Mouse (Mus musculus) layer of hippocampus, adult 2 months (tissue): ENCODE data around the gene Ifnar2. TPM values are rescaled to one million over a fixed set of nuclear protein-coding genes. Genes with fewer than 3 reads are reported as not detected.

Source experiments
- DNase-seq, 2 experiments: peaks; one replicate each; pipeline ENCODE4 v3.0.0; 2022; ENCODE audit warnings: low spot score in 2 of 2
- H3K27ac ChIP-seq: fragments of 200-600 bp; 2 replicates; pipeline ENCODE4 v1.8.1; 2022
- H3K4me3 ChIP-seq: fragments of 200-600 bp; 2 replicates; pipeline ENCODE4 v1.8.1; 2022; ENCODE audit warnings: mild to moderate bottlenecking
- CTCF ChIP-seq: fragments of 200-600 bp; conservative IDR thresholded peaks from 2 replicates; pipeline ENCODE4 v1.8.1; 2022; ENCODE audit warnings: antibody characterized with exemption, mild to moderate bottlenecking, moderate library complexity
- total RNA-seq, 2 experiments: library from RNA; stranded (reverse); gene quantifications; 2 replicates each; pipeline ENCODE4 v1.2.3; 2021

The Ifnar2 gene
- total RNA-seq, 2 experiments from 2014 or later = 19.8 to 25.5 TPM

DNA sequence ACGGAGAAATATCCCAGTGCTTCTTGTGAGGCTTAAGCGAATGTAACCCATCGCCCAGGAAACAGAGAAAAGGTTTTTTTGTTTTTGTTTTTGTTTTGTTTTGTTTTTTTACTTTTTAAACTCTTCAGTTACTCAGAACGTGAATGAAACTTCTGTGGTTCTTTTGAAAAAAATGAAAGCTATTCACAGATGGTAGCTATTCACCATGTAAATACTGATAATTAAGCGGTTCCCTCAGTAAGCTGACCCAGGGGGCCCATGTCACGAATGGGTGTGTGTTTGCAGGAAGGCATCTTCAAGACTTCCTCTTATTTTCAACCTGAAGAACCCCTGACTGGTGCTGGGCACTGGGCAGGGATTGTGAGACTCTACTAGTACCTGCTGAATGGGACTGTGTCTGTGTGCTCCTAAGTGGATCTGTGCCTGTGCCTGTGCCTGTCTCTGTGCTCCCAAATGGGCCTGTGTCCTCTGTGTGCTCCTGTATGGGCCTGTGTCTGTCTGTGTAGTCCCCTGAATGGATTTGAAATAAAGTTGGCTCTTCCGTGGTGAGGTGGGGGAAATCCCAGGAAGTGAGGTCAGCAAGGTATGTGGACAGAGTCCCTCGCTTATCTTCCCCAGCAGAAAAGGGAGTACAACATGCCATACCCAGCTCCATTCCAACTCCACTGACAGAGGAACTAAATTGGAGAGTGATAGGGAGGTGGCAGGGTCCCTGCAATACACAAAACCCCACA is 74.4 kb downstream of the Ifnar2 start:
- DNase-seq = no peak
- no peak for TF ChIP-seq CTCF
- Histone ChIP-seq H3K4me3 (no peak overlapping the region), H3K27ac (no peak overlapping the region)

DNA sequence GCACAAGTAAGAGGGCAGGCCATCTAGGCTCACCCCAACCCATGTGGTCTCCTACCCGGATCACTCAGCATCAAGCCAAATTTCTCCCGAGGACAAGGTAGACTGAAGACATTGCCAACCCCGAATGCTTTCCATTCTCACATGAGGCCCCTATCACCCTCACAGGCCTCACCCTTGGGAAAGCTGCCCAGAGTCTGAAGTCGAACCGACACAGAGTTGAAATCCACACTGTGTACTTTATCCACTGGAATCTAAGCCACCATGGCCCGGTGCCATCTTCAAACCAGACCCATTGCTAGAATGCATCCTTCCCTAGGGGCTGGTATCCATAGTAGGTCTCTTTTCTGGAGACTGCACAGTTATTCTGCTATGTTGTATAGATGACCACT is 74.9 kb downstream of the Ifnar2 start:
- no peak for TF ChIP-seq CTCF
- DNase-seq = no peak
- Histone ChIP-seq H3K4me3 (no peak overlapping the region), H3K27ac (no peak overlapping the region)

DNA sequence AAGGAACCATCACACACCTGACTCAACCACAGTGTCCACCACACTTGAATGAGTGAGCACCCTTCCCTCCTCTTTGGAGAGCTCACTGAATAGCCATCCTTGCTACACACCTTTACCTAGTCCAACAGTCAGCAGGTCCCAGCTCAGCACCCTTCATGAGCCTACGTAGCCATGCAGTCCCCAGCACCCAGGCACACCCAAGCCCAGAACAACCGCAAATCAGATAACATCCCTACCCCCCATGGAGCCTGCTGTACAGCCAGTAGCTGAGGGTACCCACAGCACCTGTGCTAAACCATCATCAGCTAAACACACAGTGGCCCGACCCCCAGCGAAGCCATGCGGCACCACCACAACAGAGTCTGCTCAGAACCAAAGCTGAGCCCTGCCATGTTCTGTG is 75.5 kb downstream of the Ifnar2 start:
- Histone ChIP-seq H3K4me3 (no peak overlapping the region), H3K27ac (no peak overlapping the region)
- TF ChIP-seq CTCF = no peak
- no peak for DNase-seq

DNA sequence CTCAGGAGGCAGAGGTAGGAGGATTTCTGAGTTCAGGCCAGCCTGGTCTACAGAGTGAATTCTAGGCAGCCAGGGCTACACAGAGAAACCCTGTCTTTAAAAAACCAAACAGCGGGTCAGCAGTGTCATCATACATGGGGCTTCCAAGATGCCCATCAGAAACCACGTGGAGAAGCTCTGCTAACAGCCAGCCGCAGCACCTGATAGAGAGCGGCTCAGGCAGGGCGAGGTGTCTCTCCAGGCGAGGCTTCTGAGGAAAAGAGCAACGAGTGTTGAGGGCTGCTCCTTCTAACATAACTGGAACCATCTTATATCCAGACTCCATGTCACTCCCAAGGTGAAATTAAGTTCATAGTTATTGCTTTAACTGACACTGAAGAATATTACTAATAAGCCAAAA is 76.3 kb downstream of the Ifnar2 start:
- TF ChIP-seq CTCF = no peak
- no peak for DNase-seq
- Histone ChIP-seq H3K4me3 (no peak overlapping the region), H3K27ac (no peak overlapping the region)

DNA sequence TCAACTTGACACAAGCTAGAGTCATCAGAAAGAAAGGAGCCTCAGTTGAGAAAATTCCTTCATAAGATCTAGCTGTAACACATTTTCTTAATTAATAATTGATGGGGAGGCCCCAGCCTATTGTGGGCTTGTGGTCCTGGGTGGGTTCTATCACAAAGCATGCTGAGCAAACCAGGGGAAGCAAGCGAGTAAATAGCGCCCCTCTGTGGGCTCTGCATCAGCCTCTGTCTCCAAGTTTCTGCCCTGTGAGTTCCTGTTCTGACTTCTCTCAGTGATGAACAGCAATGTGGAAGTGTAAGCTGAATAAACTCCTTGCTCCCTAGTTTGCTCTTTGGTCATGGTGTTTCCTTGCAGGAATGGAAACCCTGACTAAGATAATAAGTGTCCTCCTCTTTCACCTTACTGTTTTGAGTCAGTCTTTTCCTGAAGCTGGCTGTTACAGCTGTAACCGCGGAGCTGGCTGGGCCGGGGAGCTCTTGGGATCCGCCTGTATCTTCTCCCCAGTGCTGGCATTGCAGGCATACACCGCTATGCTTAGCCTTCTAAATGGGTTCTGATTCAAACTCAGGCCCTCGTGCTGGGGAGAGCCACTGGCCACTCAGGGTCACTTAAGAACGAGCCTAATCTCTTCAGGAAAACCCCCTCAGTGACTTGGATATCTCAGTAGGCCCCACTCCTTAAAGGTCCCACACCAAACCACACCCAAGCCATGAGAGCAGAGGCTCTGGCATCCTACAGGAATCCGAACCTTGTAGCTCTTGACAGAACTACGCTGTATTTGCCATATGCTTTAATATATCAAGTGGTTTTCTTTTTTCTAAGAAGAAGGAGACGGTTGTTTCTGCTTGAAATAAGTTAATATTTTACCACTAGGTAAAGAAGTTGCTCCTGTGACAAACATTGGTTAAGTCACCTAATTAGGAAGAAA is 77.8 kb downstream of the Ifnar2 start:
- Histone ChIP-seq H3K4me3 (no peak overlapping the region), H3K27ac (no peak overlapping the region)
- TF ChIP-seq CTCF = peak; percentile 18; the same call in 1 of the 2 replicates
- DNase-seq = no peak

DNA sequence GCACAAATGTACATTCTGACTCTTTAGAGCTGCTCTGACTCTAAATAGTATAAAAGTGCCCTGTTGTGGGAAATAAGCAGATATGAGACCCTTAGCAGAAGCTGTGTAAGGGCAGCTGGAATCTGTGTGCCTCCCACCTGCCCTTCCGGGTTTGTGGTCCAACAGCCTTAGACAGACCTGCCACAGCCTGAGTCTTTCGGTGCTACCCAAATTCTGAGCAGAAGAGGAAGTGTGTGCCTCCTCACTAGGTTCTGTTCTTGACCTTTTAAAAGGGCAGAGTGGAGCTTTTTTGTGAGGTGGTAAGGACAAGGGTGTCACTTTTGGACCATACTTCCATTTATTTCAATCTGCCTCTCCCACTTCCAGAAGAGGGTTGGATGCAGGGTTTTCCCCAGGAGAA is 79.4 kb downstream of the Ifnar2 start:
- Histone ChIP-seq H3K4me3 (no peak overlapping the region), H3K27ac (peak overlapping the region; percentile 48)
- TF ChIP-seq CTCF = no peak
- DNase-seq = no peak

DNA sequence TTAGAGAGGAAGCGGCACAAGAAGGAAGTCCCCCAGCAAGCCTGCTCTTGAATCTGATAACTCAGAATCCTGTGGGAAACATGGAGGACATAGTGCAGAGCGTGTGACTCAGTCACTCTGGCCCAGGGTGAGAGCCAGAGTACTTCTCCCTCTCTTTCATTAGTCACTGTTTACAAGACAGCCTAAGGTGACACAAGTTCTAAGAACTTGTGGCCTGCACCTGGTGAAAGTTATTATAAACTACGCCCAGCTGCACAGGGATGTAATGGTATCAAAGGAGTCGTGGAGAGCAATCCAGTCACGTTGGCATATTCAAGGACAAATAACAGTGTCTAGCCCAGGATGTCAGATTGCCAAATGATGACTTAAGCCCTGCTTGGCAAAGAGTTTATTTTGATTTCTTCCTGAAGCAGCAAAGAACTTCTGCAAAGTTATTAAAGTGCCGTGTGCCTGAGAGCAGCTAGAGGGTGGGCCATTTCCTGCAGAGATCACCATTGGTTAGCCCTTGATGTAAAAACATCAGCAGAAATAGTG is 79.8 kb downstream of the Ifnar2 start:
- DNase-seq = no peak
- Histone ChIP-seq H3K4me3 (no peak overlapping the region), H3K27ac (peak overlapping the region; percentile 48)
- TF ChIP-seq CTCF = peak; percentile 35

Other genes with a start within 250 kb of the Ifnar2 start
- gene Olig2, start 147.3 kb upstream of the Ifnar2 start, total RNA-seq = 10 to 100 TPM; 25.2 to 27.1 TPM
- 100 to 1,000 TPM in 1 of 2 experiments, 10 to 100 TPM in 1; 95.9 to 105 TPM for gene Olig1, start 103.0 kb upstream of the Ifnar2 start, total RNA-seq
- not detected for gene Gm21970, start 18.9 kb downstream of the Ifnar2 start, total RNA-seq
- gene Il10rb, start 33.4 kb downstream of the Ifnar2 start, total RNA-seq = 1 to 10 TPM; 8.6 to 9.0 TPM
- gene Ifnar1, start 112.5 kb downstream of the Ifnar2 start, total RNA-seq = 10 to 100 TPM; 42.2 to 45.9 TPM
- 10 to 100 TPM; 49.2 to 50.6 TPM for gene Ifngr2, start 174.3 kb downstream of the Ifnar2 start, total RNA-seq
- gene Tmem50b, start 225.0 kb downstream of the Ifnar2 start, total RNA-seq = 100 to 1,000 TPM in 1 of 2 experiments, 10 to 100 TPM in 1; 97.3 to 104 TPM
- 10 to 100 TPM; 10.3 to 10.5 TPM for gene Dnajc28, start 246.2 kb downstream of the Ifnar2 start, total RNA-seq